Mouse (Mus musculus) lung, embryonic 15.5 days (tissue): ENCODE results near the gene Zhx3. TPM values are rescaled to one million over a fixed set of nuclear protein-coding genes. Genes with fewer than 3 reads are reported as not detected.

ENCODE experiments used
- ATAC-seq: fragments of 200-750 bp; cut with Nextera tagmentation; 2 replicates; pipeline ENCODE4 v1.8.0; 2017; ENCODE audit warnings: moderate number of reproducible peaks, borderline replicate concordance; ENCODE audit not compliant: low FRiP score, low TSS enrichment; ENCODE audit errors: extremely low read depth
- H3K27ac ChIP-seq: fragments of 300-500 bp; sonication (generic); 2 replicates; pipeline ENCODE4 v1.5.1; 2015; ENCODE audit warnings: moderate library complexity, mild to moderate bottlenecking, inconsistent platforms
- H3K27me3 ChIP-seq: fragments of 300-500 bp; sonication (generic); 2 replicates; pipeline ENCODE4 v1.6.1; 2015; ENCODE audit warnings: inconsistent platforms
- H3K36me3 ChIP-seq: fragments of 300-500 bp; sonication (generic); 2 replicates; pipeline ENCODE4 v1.6.1; 2015; ENCODE audit warnings: inconsistent platforms
- H3K4me1 ChIP-seq: fragments of 300-500 bp; sonication (generic); 2 replicates; pipeline ENCODE4 v1.6.1; 2015; ENCODE audit warnings: inconsistent platforms
- H3K4me2 ChIP-seq: fragments of 300-500 bp; sonication (generic); 2 replicates; pipeline ENCODE4 v1.6.1; 2015; ENCODE audit warnings: inconsistent platforms, mild to moderate bottlenecking, moderate library complexity
- H3K4me3 ChIP-seq: fragments of 300-500 bp; sonication (generic); 2 replicates; pipeline ENCODE4 v1.5.1; 2015; ENCODE audit warnings: mild to moderate bottlenecking, inconsistent platforms
- H3K9ac ChIP-seq: fragments of 300-500 bp; sonication (generic); 2 replicates; pipeline ENCODE4 v1.6.1; 2015; ENCODE audit warnings: inconsistent platforms
- H3K9me3 ChIP-seq: fragments of 300-500 bp; sonication (generic); 2 replicates; pipeline ENCODE4 v1.6.1; 2016; ENCODE audit warnings: inconsistent platforms
- WGBS: fragments of 180-500 bp; shearing (Covaris S2); methylation state at CpG from one replicate; pipeline ENCODE4 v1.1.7; 2015; 5-methylcytosine and 5-hydroxymethylcytosine counted together
- polyA plus RNA-seq: library from polyadenylated mRNA; unstranded; fragments of >200 nt; fragmentation: Nextera tagmentation; extraction: Ambion mirVana; gene quantifications from 2 replicates; pipeline ENCODE4 v1.2.1, GENCODE M21; 2015

Gene Zhx3
- polyA plus RNA-seq = 11.5 and 12.1 TPM in 2 replicates

DNA sequence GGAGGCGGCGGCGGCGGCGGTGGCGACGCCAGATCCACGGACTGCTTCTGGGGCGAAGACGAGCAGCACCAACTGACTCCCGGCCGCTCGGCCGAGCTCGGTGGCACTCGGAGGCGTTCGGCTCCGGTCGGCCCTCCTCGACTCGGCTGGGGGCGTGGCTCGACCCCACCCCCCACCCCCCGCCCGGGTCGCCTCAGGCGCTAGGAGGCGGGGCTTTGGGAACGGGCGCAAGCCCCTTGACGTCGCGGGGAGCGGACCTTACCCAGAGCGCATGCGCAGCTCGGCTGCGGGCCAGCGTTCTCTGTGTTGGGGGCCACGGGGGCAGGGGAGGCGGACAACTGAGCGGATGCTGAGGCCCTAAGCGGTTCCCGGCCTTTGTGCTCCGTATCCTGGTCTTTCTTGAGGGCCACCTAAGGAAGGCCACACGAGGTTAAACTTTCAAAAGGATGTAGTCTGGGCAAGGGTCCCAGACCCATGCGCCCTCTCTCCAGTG lies at the start of gene Zhx3:
TSS of gene Zhx3 (minus strand) at position 109 of the 493 bp plus-strand sequence.
- Histone ChIP-seq H3K9ac (peak within 1 kb of the TSS; percentile 100), H3K4me3 (peak within 1 kb of the TSS; percentile 100), H3K4me1 (peaks cover 12% of the 10 kb centered on the region; the same call in 1 of the 2 replicates), H3K36me3 (no peaks in the 10 kb centered on the region), H3K27ac (peak within 1 kb of the TSS; percentile 99), H3K9me3 (no peaks in the 10 kb centered on the region), H3K4me2 (peak within 1 kb of the TSS; percentile 70), H3K27me3 (no peaks in the 10 kb centered on the region)
- WGBS = under 1% methylated on average over 38 of the region's 48 CpGs
- peak; percentile 98 for ATAC-seq

DNA sequence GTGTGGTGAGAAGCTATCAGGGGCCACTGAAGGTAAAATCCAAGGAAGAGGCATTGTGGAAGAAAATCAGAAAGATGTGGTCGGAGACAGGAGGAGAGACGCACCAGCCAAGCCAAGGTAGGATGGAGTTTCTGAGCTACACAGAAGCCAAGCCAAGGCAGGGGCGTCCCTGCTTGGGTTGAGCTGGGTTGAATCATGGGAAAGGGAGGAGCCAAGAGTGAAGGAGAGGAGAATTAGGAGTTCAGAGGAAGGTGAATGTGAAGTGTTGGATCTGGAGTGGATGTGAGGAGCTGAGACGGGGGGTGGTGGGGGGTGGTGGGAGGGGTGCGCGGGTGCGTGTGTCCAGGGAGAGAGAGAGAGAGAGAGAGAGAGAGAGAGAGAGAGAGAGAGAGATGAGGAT lies 48.5 kb upstream of the Zhx3 start:
- Histone ChIP-seq H3K9ac (no peak overlapping the region), H3K4me1 (peaks cover 18% of the 10 kb centered on the region), H3K9me3 (no peaks in the 10 kb centered on the region), H3K36me3 (no peaks in the 10 kb centered on the region), H3K27me3 (no peaks in the 10 kb centered on the region), H3K4me3 (no peak overlapping the region), H3K4me2 (peak overlapping the region; percentile 22; the same call in 1 of the 2 replicates), H3K27ac (no peak overlapping the region)
- ATAC-seq = 0 out of 2 replicates have a peak, but pooled peaks have one; percentile 28
- WGBS = 20% methylated on average over 6 of the region's 7 CpGs

DNA sequence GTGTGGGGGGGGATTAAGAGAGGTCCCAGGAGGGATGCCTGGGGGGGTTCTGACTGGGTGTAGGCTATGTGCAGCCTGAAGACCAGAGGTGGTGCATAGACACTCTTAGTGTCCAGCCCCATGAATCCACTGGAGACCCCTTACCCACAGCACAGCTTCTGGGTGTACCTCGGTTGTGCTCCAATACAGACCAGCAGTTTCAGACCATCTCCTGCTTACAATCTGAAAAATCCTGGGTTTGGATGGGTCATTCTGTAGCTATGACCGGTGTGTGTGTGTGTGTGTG lies 46.1 kb upstream of the Zhx3 start:
- H3K4me3 ChIP-seq = no peak overlapping the region
- no peaks in the 10 kb centered on the region for H3K36me3 ChIP-seq
- no peaks in the 10 kb centered on the region for H3K9me3 ChIP-seq
- WGBS = 67% methylated on average over 2 of the region's 2 CpGs
- peaks cover 33% of the 10 kb centered on the region for H3K4me1 ChIP-seq
- H3K9ac ChIP-seq = no peak overlapping the region
- no peak for ATAC-seq
- peaks cover 5% of the 10 kb centered on the region; the same call in 1 of the 2 replicates for H3K27me3 ChIP-seq
- no peak overlapping the region for H3K27ac ChIP-seq
- no peak overlapping the region for H3K4me2 ChIP-seq

DNA sequence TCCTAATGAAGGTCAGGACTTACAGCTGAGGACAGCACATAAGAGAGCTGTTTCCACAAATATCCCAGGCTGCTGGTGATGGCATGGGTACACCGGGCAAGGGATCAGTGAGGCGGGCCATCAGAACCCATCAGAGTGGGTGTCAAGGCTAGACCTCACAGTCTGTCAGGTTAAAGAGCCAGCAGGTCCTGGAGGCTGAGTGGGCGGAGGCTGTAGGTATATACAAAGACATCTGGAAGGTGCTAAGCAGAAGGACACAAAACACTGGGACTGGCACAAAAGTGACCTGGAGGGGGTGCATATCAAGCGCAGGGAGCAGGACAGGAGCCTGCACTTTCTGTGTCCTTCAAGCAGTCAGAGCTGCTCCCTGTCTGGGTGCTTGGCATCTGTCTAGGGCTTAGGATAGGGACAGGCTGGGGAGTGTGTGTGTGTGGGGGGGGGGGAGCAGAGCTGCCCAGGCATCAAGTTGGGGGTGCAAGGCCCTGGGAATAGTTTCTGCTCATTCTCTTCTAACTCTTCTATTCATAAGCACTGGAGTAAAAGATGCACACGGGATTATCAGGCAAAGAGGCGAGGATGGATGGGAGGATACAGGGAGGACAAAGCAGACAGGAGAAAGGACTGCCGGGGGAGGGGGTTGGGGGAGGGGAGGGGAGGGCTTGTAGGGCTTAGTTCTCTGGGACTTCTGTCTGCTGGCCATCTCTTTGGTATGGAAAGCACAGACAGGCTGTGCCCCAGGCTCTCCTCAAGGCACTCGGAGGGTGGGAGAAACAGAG lies 45.5 kb upstream of the Zhx3 start:
- no peak for ATAC-seq
- Histone ChIP-seq H3K4me2 (no peak overlapping the region), H3K4me3 (no peak overlapping the region), H3K27me3 (peaks cover 8% of the 10 kb centered on the region; the same call in 1 of the 2 replicates), H3K27ac (no peak overlapping the region), H3K9ac (no peak overlapping the region), H3K4me1 (peaks cover 33% of the 10 kb centered on the region), H3K9me3 (no peaks in the 10 kb centered on the region), H3K36me3 (no peaks in the 10 kb centered on the region)
- 57% methylated on average over 8 of the region's 8 CpGs for WGBS

DNA sequence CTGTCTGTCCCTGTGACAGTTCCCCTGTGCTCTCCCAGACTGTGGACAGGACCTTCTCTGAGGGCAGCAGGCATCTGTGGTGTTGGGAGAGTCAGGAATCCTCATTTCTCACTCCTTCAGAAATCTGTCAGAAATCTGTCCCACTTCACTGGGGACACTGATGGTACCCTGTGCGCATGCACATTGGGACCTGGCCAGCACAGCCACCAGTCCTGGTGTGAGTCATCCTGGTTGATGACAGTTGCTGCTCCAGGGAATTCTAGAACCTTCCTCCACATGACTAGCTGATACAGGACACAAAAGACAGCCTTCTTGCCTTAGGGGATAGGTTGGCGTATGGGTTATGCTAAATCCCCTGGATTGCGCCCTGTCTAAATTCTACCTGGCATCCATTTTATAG lies 44.5 kb upstream of the Zhx3 start:
- no peak overlapping the region for H3K4me2 ChIP-seq
- peaks cover 35% of the 10 kb centered on the region for H3K4me1 ChIP-seq
- 92% methylated on average over 3 of the region's 3 CpGs for WGBS
- H3K4me3 ChIP-seq = no peak overlapping the region
- no peaks in the 10 kb centered on the region for H3K36me3 ChIP-seq
- peaks cover 18% of the 10 kb centered on the region for H3K27me3 ChIP-seq
- no peaks in the 10 kb centered on the region for H3K9me3 ChIP-seq
- no peak overlapping the region for H3K27ac ChIP-seq
- no peak for ATAC-seq
- no peak overlapping the region for H3K9ac ChIP-seq

DNA sequence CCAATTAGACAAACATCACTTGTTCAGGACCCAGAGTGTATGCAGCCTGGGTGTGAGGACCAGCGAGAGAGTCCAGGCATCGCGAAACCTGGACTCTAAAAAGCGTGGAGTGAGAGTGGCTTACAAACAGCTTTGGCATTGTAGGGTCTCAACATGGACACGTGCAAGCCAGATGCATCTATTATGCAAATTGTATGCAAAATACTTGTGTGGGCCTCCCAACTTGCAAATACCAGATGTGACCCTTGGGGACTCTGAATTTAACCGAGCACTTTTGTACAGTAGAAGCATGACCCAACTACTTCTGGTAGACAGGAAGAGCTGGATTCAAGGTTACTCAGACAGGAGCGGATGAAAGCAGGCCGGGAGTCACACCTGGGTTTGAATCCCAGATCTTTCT lies 43.9 kb upstream of the Zhx3 start:
- ATAC-seq = no peak
- H3K4me1 ChIP-seq = peaks cover 36% of the 10 kb centered on the region
- no peaks in the 10 kb centered on the region for H3K9me3 ChIP-seq
- H3K27ac ChIP-seq = no peak overlapping the region
- 80% methylated on average over 8 of the region's 8 CpGs for WGBS
- no peak overlapping the region for H3K4me3 ChIP-seq
- H3K9ac ChIP-seq = no peak overlapping the region
- H3K27me3 ChIP-seq = peaks cover 24% of the 10 kb centered on the region
- no peak overlapping the region for H3K4me2 ChIP-seq
- H3K36me3 ChIP-seq = no peaks in the 10 kb centered on the region

DNA sequence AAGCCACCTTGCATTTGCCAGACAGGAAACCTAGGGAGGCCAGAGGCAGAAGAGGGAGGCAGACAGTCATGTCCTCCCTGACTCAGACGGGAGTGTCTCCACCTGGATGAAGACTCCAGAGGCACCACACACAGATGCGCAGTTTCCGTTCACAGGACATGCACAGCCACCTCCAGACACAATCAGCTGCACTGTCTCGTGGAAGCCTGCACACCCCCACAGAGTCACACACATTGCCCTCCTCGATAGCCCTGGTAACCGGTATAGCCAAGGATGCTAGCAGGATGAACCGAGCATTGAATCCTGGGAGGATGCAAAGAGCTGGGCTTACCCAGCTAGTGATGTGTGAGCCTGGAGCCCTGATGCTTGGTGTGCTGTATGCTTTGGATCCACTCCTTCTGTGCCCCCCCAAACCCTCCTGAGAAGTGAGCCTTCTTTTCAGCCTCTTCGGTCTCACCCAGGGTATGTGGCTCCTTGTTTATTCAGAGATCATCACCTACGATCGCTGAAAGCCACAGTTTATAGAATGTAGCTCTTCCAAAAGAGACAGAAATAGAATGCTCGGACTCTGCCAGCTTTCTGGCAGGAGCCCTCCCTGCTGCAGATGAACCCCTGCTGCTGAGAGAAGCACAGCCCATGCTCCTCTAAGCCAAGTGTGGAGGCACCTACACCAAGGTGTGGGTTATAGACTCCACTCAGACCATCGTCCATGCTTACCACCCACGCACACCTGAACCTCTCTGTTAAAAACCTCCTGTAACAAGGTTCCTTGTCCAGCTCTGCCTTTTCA lies 43.2 kb upstream of the Zhx3 start:
- peaks cover 31% of the 10 kb centered on the region for H3K27me3 ChIP-seq
- 50% methylated on average over 13 of the region's 13 CpGs for WGBS
- H3K4me1 ChIP-seq = peaks cover 37% of the 10 kb centered on the region
- no peak for ATAC-seq
- no peaks in the 10 kb centered on the region for H3K36me3 ChIP-seq
- no peak overlapping the region for H3K9ac ChIP-seq
- no peak overlapping the region for H3K4me2 ChIP-seq
- H3K9me3 ChIP-seq = no peaks in the 10 kb centered on the region
- peak overlapping the region; percentile 46 for H3K27ac ChIP-seq
- no peak overlapping the region for H3K4me3 ChIP-seq

DNA sequence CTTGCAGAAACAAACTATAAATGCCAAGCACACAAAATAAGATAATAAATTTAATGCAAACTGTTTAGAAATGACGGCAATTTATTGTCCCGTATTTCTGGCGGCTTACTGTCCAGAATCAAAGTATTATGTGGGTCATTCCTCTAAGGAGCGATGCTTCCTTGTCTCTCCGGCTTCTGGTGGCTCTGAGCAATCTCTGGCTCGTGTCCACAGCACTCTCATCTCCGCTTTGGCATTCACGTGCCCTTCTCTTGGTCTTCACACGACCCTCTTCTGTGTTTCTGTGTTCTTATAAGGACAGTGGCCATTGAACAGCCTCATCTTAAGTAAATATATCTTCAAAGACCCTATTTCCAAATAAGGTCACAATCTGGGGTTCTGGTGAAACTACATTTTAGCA lies 41.9 kb upstream of the Zhx3 start:
- Histone ChIP-seq H3K36me3 (no peaks in the 10 kb centered on the region), H3K27ac (0 out of 2 replicates have a peak overlapping the region, but pooled peaks have one; percentile 36), H3K9ac (no peak overlapping the region), H3K9me3 (no peaks in the 10 kb centered on the region), H3K4me3 (no peak overlapping the region), H3K4me2 (no peak overlapping the region), H3K4me1 (peaks cover 30% of the 10 kb centered on the region), H3K27me3 (peaks cover 44% of the 10 kb centered on the region)
- ATAC-seq = no peak
- WGBS = 60% methylated on average over 9 of the region's 9 CpGs

DNA sequence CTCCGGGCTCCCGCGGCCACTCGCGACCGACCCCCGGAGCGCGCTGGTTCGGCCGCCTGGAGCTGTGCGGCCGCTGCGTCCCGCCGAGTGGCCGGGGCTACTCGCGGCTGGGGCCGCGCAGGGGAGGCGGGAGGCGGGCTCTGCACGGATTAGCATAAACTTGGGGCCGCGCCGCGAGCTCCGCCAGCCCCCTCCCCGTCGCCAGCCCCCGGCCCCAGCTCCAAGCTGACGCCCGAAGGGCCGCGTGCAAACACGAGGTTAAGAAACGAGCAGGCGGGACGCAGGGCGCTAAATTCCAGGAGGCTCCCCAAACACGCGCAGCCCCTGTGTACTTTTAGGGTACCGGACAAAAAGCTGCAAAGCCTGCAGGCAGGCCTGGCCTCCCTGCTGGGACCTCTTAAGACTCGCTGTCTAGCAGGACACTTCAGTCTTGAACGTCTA lies 39.5 kb upstream of the Zhx3 start, which contains the start of gene Emilin3:
TSS of gene Emilin3 (minus strand) at position 98 of the 441 bp plus-strand sequence.
- no peak within 1 kb of the TSS for H3K27ac ChIP-seq
- H3K9me3 ChIP-seq = no peaks in the 10 kb centered on the region
- 2% methylated on average over 45 of the region's 46 CpGs for WGBS
- peak within 1 kb of the TSS; percentile 47 for H3K9ac ChIP-seq
- H3K4me3 ChIP-seq = peak within 1 kb of the TSS; percentile 56
- peaks cover 47% of the 10 kb centered on the region for H3K27me3 ChIP-seq
- peak; percentile 55 for ATAC-seq
- peaks cover 30% of the 10 kb centered on the region for H3K4me1 ChIP-seq
- peak within 1 kb of the TSS; percentile 98 for H3K4me2 ChIP-seq
- H3K36me3 ChIP-seq = no peaks in the 10 kb centered on the region

DNA sequence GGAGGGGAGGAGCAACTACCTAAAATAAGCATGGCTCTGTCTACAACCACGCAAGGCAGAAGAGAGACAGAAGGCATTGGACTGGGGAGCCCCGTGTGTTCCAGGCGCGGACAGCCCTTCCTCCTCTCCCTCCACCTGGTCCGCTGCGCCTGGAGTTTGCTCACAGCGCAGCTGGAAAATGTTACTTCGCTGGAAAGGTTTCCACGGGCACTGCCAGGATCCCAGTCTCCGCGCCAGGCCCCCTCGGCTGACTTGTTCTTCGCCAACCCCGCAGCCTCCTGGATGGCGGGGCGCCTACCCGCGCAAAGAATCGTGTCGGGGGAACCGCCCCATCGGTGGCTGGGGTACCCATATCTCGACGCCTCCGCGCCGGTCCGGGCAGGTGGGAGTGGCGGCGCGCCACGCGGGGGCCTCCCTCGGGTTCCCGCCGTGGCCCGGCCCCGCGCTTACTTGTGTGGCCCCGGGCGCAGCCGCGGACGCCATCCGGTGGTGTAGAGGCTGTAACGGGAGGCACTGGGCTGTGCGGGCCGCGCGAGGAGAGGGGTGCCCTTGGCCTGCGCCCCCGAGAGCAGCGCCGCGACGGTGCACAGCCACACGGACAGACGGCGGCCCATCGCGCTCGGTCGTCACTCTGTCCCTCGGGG lies 38.9 kb upstream of the Zhx3 start:
- under 1% methylated on average over 59 of the region's 64 CpGs for WGBS
- H3K27ac ChIP-seq = no peak overlapping the region
- peak overlapping the region; percentile 98 for H3K4me2 ChIP-seq
- H3K36me3 ChIP-seq = no peaks in the 10 kb centered on the region
- no peaks in the 10 kb centered on the region for H3K9me3 ChIP-seq
- ATAC-seq = peak; percentile 25; the same call in 1 of the 2 replicates
- H3K9ac ChIP-seq = peak overlapping the region; percentile 47
- H3K4me3 ChIP-seq = peak overlapping the region; percentile 56
- peaks cover 30% of the 10 kb centered on the region for H3K4me1 ChIP-seq
- H3K27me3 ChIP-seq = peaks cover 47% of the 10 kb centered on the region

DNA sequence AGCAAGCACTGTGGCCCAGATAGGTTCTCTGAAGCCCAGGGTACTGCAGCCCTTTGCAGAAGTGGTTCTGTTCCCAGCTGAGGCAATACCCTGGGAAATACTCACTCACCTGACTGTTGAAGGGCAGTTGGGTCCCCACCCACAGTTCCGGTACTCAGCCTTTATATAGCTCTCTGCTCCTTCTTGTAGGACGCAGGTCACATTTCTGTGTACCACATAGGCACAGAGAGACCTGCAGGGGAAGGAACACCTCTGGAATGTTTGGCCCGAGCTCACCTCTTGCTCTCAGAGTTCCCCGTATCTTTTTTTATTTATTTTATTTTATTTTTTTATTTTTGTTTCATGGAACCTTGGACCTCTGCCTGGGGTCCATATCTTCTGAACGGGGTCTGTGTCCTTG lies 37.8 kb upstream of the Zhx3 start:
- no peak for ATAC-seq
- Histone ChIP-seq H3K9me3 (no peaks in the 10 kb centered on the region), H3K4me2 (no peak overlapping the region; the same call in 1 of the 2 replicates), H3K9ac (no peak overlapping the region), H3K4me3 (no peak overlapping the region), H3K36me3 (no peaks in the 10 kb centered on the region), H3K27ac (no peak overlapping the region), H3K27me3 (peaks cover 47% of the 10 kb centered on the region), H3K4me1 (peaks cover 20% of the 10 kb centered on the region)
- 73% methylated on average over 5 of the region's 5 CpGs for WGBS
